Mouse (Mus musculus): ENCODE measurements around the gene Usp12.
"Not testable (repeated sequence)": the region's sequence is repeated elsewhere in the genome, so short reads cannot be mapped to it uniquely, and the experiment has no call there.

The Usp12 gene

DNA sequence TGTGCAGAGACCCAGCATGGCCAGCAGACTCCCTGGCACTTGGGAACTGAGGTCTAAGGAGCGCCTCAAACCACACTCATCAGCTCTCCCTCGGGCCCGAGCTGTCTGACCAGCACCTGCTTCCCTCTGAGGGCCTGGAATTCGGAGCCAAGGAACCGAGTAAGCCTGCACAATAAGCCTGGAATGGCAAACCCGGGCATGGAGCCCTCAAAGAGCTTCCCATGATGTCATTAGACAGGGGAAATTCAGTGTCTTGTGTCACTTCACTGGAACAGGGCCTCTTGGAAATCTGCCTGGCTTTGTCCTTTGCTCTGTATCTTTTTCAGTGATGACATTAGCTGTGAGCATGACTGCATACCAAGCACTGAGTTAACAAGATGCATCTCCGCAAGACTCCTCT, 44.5 kb downstream of the Usp12 start:
- in situ Hi-C loops (cut with MboI, MseI), result no loop called here

DNA sequence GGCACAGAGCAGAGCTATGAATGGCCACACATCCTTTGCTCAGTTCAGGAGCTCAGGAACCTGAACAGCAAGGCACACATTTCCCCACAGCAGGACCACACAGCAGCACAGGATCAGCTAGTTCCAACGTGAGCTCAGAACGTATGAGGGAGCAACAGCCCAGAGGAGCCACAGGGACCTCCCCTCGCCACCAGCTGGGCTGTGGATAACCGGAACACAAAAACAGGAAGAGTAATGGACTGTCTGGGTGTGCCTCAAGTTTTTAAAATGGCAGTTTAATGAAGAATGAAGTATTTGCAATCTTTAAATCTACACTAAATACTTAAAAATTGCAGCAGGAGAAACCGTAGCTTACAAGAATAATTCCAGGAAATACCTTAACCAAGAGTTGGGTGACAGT, 44.9 kb downstream of the Usp12 start:
- in situ Hi-C loops (cut with MboI, MseI), result no loop called here

GRCm38 (mm10) chr5:146736970-146737495, 57.8 kb downstream of the Usp12 start:
- in situ Hi-C loops (cut with MboI, MseI), result no loop called here

- in situ Hi-C loops (cut with MboI, MseI), result no loop called here
Measured at GRCm38 (mm10) chr5:146736348-146736747, 58.5 kb downstream of the Usp12 start.

DNA sequence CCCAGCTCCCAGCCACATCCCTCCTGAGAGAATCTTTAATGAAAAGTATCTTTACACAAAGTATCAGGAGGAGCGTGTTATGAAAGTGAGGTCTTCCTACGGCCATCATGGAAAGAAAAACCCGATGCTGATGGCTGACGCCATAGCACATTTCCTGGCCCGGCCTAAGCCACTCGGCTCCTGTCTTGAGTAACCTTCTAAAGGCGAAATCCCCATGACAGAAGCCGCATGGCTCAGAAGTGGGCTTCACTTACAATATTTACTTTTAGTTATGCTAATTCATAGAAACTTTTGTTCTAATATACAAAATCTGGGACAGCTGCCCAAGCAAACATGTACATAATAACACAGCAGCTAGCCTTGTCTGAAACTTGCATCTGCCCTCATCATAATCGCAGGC, 59.8 kb downstream of the Usp12 start:
- in situ Hi-C loops (cut with MboI, MseI), result not testable (repeated sequence)

DNA sequence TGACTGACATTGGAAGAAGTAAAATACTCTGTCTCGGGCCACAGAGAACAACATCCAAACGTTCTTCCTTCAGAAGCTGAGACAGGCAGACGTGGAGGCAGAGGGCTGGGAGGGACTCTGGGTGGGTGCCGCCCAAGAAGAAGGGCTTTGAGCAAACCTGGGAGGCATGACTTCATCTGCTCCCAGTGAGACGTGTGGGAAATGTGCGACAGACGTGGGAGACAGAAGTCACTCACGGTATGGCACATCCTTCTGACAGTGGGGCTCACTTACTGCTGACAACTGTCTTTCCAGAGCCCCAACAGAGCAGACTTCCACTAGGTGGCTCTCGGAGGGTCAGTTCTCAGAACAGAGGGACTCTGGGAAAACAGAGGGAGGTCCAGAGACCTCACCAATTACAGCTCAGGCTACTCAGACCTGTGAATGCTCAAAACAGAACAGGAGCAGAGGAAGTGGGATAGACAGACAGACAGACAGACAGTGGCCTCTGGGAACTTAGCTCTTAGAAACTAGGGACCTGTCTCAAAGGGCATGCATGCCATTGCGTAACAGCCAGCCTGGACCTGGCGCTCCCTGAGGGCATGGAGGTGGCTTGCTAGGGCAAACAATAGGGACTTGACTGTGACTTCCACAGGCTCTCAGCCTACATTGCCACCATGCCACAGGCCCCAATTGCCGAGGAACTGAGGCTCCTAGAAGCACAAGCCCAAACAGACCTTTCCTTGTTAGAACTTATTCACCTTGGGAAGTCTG, 60.7 kb downstream of the Usp12 start:
- in situ Hi-C loops (cut with MboI, MseI), result no loop called here

- in situ Hi-C loops (cut with MboI, MseI), result no loop called here
Measured at GRCm38 (mm10) chr5:146733372-146733771, 61.4 kb downstream of the Usp12 start.

GRCm38 (mm10) chr5:146727006-146727405, 67.8 kb downstream of the Usp12 start:
- in situ Hi-C loops (cut with MboI, MseI), result no loop called here

GRCm38 (mm10) chr5:146724956-146725355, 69.8 kb downstream of the Usp12 start:
- in situ Hi-C loops (cut with MboI, MseI), result no loop called here

GRCm38 (mm10) chr5:146723452-146723851, 71.4 kb downstream of the Usp12 start:
- in situ Hi-C loops (cut with MboI, MseI), result no loop called here

GRCm38 (mm10) chr5:146722226-146722625, 72.6 kb downstream of the Usp12 start:
- in situ Hi-C loops (cut with MboI, MseI), result no loop called here

DNA sequence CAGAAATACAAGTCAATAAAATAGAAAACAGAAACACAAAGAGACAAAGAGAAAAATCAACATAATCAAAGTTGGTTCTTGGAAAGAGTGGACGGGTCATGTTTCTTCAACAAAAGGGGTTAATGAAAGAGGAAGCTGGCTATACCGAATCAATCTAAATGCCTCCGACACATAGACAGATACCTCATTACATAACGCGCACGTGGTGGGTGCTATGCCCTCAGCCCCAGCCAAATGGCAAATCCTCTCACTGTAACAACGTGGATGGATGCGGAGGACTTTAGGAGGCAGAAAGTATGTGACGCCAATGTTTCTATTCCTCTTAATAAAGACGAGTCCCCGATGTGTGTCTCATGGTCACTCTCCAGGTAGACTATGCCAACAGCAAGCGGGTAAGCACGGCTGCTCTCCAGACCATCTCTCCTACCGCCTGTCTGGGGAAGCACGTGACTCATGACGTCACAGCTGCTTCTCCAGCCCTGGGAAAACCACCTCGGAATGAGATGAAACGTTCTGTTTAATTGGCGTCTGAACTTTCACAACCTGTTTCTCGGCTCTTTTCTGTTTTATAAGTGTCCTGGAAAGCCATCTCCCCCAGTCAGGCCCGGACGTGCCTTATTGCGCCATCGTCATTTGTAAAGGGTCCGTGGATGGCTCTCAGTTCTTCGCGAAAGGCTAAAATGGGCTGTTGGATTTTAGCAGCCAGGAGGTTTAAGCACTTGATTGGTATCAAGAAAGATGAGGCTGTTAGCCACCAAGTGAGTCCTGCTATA, 75.0 kb downstream of the Usp12 start:
- in situ Hi-C loops (cut with MboI, MseI), result no loop called here

- in situ Hi-C loops (cut with MboI, MseI), result no loop called here
Measured at GRCm38 (mm10) chr5:146713836-146714235, 81.0 kb downstream of the Usp12 start.

DNA sequence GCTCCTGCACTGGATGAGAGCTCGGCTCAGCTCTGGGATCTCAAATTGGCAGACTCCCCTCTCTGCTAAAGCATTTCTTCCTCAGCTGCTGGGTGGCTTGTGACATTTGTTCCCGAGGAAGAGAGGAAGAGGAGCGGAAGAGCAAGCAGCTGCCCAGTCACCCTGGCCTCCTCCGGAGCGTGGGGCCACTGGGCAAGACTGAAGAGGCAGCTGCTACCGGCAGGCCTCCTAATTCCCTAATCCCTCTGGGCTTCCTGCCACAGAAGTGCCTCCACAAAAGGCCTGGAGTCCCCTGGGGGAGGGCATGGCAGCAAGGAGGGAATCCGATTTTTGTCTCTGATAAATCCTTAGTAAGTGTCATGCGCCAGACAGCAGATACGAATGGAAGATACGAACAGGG, 81.7 kb downstream of the Usp12 start:
- in situ Hi-C loops (cut with MboI, MseI), result no loop called here

- in situ Hi-C loops (cut with MboI, MseI), result no loop called here
Measured at GRCm38 (mm10) chr5:146712282-146712918, 82.4 kb downstream of the Usp12 start.

GRCm38 (mm10) chr5:146709361-146709760, 85.4 kb downstream of the Usp12 start:
- in situ Hi-C loops (cut with MboI, MseI), result loop anchor here (5.0 to 10.0 kb wide), 3 partner anchors 115 to 595 kb away; partner anchors contain the start of gene Cdx2

DNA sequence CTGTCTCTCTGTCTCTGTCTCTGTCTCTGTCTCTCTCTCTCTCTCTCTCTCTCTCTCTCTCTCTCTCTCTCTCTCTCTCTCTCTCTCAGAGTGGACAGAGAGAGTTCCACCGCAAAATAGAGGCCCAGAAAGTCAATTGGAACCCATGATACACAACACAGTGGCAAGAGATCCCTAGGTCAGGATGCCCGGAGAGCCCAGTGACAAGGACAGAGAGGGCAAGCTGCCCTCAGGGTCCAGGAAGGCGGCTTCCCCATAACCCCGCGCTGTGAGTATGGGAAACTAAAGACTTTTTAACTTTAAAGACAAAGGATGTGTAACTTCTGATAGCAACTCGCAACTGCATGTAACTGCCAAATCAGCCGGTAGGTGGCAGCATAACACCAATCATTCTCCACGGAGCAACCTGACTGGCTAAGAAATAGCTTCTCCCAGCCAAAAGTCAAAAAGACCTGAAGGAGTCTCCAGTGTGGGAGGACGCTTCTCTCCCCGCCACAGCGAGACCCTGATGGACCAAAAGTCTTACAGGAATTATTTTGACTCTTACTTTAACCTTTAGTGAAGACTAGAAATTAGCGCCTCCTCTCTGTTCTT, 88.9 kb downstream of the Usp12 start:
- in situ Hi-C loops (cut with MboI, MseI), result loop anchor here (5.0 to 10.0 kb wide), 3 partner anchors 119 to 599 kb away; partner anchors contain the start of gene Cdx2

- in situ Hi-C loops (cut with MboI, MseI), result loop anchor here (5.0 to 10.0 kb wide), 3 partner anchors 119 to 599 kb away; partner anchors contain the start of gene Cdx2
Measured at GRCm38 (mm10) chr5:146705411-146705810, 89.4 kb downstream of the Usp12 start.

GRCm38 (mm10) chr5:146704241-146704640, 90.6 kb downstream of the Usp12 start:
- in situ Hi-C loops (cut with MboI, MseI), result loop anchor here (10.0 kb wide), 2 partner anchors 121 to 601 kb away; partner anchors contain the start of gene Cdx2

DNA sequence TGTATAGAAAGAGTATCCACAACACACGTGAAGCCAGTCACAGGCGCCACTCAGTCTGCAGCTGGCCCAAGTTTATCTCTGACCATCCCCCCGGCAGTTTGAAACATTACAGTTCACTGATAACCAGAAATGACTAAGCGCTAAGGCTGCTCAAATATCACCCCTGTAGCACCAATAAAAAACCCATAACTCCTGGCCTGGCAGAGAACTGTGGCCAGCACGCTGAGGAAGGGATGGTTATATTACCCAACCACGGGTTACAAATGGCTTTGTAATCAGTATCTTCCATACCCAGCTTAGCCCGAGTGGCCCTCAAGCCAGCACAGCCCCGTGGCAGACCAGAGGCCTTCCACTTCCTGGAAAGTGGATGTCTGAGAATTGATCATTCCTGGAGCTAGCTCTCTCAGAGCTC, 91.1 kb downstream of the Usp12 start:
- in situ Hi-C loops (cut with MboI, MseI), result loop anchor here (10.0 kb wide), 2 partner anchors 121 to 601 kb away; partner anchors contain the start of gene Cdx2

- in situ Hi-C loops (cut with MboI, MseI), result loop anchor here (10.0 kb wide), 2 partner anchors 125 to 605 kb away; partner anchors contain the start of gene Cdx2
Measured at GRCm38 (mm10) chr5:146700099-146700498, 94.7 kb downstream of the Usp12 start.

All from T-helper 2 cell (primary cell).